Mouse (Mus musculus) liver, embryonic 11.5 days (tissue): ENCODE measurements at regions not wholly inside any gene's neighbourhood (a gene's known extent, or its start where the extent isn't known, plus 50 kb on each side); places are given as distances from the start of the nearest gene placed in this dataset.

ENCODE experiments used
- ATAC-seq: fragments of 200-750 bp; cut with Nextera tagmentation; replicated peaks from 2 replicates; pipeline ENCODE4 v1.8.0; 2017; ENCODE audit warnings: moderate number of reproducible peaks, mild to moderate bottlenecking, moderate TSS enrichment, moderate library complexity; ENCODE audit not compliant: low FRiP score
- DNase-seq: peaks from one replicate; pipeline ENCODE4 v3.0.0-alpha.2; 2017; ENCODE audit warnings: low spot score
- H3K27ac ChIP-seq: fragments of 300-500 bp; sonication (generic); 2 replicates; pipeline ENCODE4 v1.5.1; 2014; ENCODE audit warnings: mild to moderate bottlenecking, low read depth, low read length, control low read depth
- H3K27me3 ChIP-seq: fragments of 300-500 bp; sonication (generic); replicated peaks from 2 replicates; pipeline ENCODE4 v1.6.1; 2014; ENCODE audit warnings: low read length, mixed read lengths; ENCODE audit not compliant: control insufficient read depth, insufficient read depth
- H3K36me3 ChIP-seq: fragments of 300-500 bp; sonication (generic); 2 replicates; pipeline ENCODE4 v1.6.1; 2014; ENCODE audit warnings: mild to moderate bottlenecking, low read length, moderate library complexity, mixed read lengths; ENCODE audit not compliant: control insufficient read depth, insufficient read depth
- H3K4me1 ChIP-seq: fragments of 300-500 bp; sonication (generic); replicated peaks from 2 replicates; pipeline ENCODE4 v1.6.1; 2014; ENCODE audit warnings: low read length, mixed read lengths; ENCODE audit not compliant: control insufficient read depth, insufficient read depth
- H3K4me2 ChIP-seq: fragments of 300-500 bp; sonication (generic); 2 replicates; pipeline ENCODE4 v1.6.1; 2014; ENCODE audit warnings: mild to moderate bottlenecking, control low read depth, moderate library complexity
- H3K4me3 ChIP-seq: fragments of 300-500 bp; sonication (generic); 2 replicates; pipeline ENCODE4 v1.5.1; 2014; ENCODE audit warnings: low read depth, low read length, control low read depth
- H3K9ac ChIP-seq: fragments of 300-500 bp; sonication (generic); 2 replicates; pipeline ENCODE4 v1.6.1; 2014; ENCODE audit warnings: low read depth, low read length, control low read depth
- H3K9me3 ChIP-seq: fragments of 300-500 bp; sonication (generic); 2 replicates; pipeline ENCODE4 v1.6.1; 2016; ENCODE audit warnings: low read length, inconsistent platforms, mixed read lengths; ENCODE audit not compliant: control insufficient read depth
- WGBS: fragments of 180-500 bp; shearing (Covaris S2); extraction: QIAGEN DNeasy Blood & Tissue Kit; methylation state at CpG from one replicate; pipeline ENCODE4 v1.1.7; 2014; 5-methylcytosine and 5-hydroxymethylcytosine counted together

GRCm38 (mm10) chr2:45475996-45476395 lies 358.8 kb upstream of the Zeb2 start:
- H3K4me3 ChIP-seq, result no peak overlapping the region
- H3K4me1 ChIP-seq, result no peaks in the 10 kb centered on the region
- H3K9ac ChIP-seq, result no peak overlapping the region
- H3K9me3 ChIP-seq, result no peaks in the 10 kb centered on the region
- H3K4me2 ChIP-seq, result no peak overlapping the region
- no peak for DNase-seq
- no peak overlapping the region for H3K27ac ChIP-seq
- ATAC-seq, result no peak
- no peaks in the 10 kb centered on the region for H3K36me3 ChIP-seq
- H3K27me3 ChIP-seq, result no peaks in the 10 kb centered on the region

GRCm38 (mm10) chr2:45464306-45464705 lies 347.1 kb upstream of the Zeb2 start:
- no peaks in the 10 kb centered on the region for H3K27me3 ChIP-seq
- no peak overlapping the region for H3K9ac ChIP-seq
- WGBS, result 87% methylated on average over 4 of the region's 4 CpGs
- no peak overlapping the region for H3K27ac ChIP-seq
- H3K36me3 ChIP-seq, result no peaks in the 10 kb centered on the region
- H3K4me2 ChIP-seq, result no peak overlapping the region
- H3K9me3 ChIP-seq, result no peaks in the 10 kb centered on the region
- DNase-seq, result no peak
- no peak for ATAC-seq
- H3K4me1 ChIP-seq, result no peaks in the 10 kb centered on the region
- no peak overlapping the region for H3K4me3 ChIP-seq

- no peak overlapping the region for H3K4me2 ChIP-seq
- no peaks in the 10 kb centered on the region for H3K4me1 ChIP-seq
- H3K27ac ChIP-seq, result no peak overlapping the region
- no peaks in the 10 kb centered on the region for H3K36me3 ChIP-seq
- no peaks in the 10 kb centered on the region for H3K9me3 ChIP-seq
- no peaks in the 10 kb centered on the region for H3K27me3 ChIP-seq
- no peak overlapping the region for H3K9ac ChIP-seq
- ATAC-seq (no peak), DNase-seq (no peak)
- H3K4me3 ChIP-seq, result no peak overlapping the region
Observed at GRCm38 (mm10) chr2:45459410-45459809, 342.2 kb upstream of the Zeb2 start.

- no peaks in the 10 kb centered on the region for H3K27me3 ChIP-seq
- H3K27ac ChIP-seq, result no peak overlapping the region
- no peaks in the 10 kb centered on the region for H3K9me3 ChIP-seq
- no peak overlapping the region for H3K4me2 ChIP-seq
- no peaks in the 10 kb centered on the region for H3K36me3 ChIP-seq
- no peak overlapping the region for H3K9ac ChIP-seq
- DNase-seq (no peak), ATAC-seq (no peak)
- WGBS, result 81% methylated on average over 2 of the region's 2 CpGs
- H3K4me3 ChIP-seq, result no peak overlapping the region
- H3K4me1 ChIP-seq, result no peaks in the 10 kb centered on the region
Observed at GRCm38 (mm10) chr2:45454811-45455210, 337.6 kb upstream of the Zeb2 start.

- ATAC-seq (no peak), DNase-seq (no peak)
- H3K4me3 ChIP-seq, result no peak overlapping the region
- H3K4me1 ChIP-seq, result peaks cover 13% of the 10 kb centered on the region
- WGBS, result 65% methylated on average over 4 of the region's 4 CpGs
- no peak overlapping the region for H3K9ac ChIP-seq
- no peaks in the 10 kb centered on the region for H3K9me3 ChIP-seq
- no peak overlapping the region for H3K27ac ChIP-seq
- no peak overlapping the region for H3K4me2 ChIP-seq
- no peaks in the 10 kb centered on the region for H3K27me3 ChIP-seq
- H3K36me3 ChIP-seq, result no peaks in the 10 kb centered on the region
Observed at GRCm38 (mm10) chr2:45439146-45439545, 322.0 kb upstream of the Zeb2 start.

GRCm38 (mm10) chr2:45438739-45439138 lies 321.5 kb upstream of the Zeb2 start:
- H3K27me3 ChIP-seq, result no peaks in the 10 kb centered on the region
- H3K9me3 ChIP-seq, result no peaks in the 10 kb centered on the region
- no peak overlapping the region for H3K4me3 ChIP-seq
- H3K4me1 ChIP-seq, result peaks cover 13% of the 10 kb centered on the region
- no peak for ATAC-seq
- DNase-seq, result no peak
- H3K4me2 ChIP-seq, result no peak overlapping the region
- no peak overlapping the region for H3K27ac ChIP-seq
- whole genome bisulfite sequencing, result 72% methylated on average over 9 of the region's 9 CpGs
- no peak overlapping the region for H3K9ac ChIP-seq
- no peaks in the 10 kb centered on the region for H3K36me3 ChIP-seq

GRCm38 (mm10) chr2:45435261-45435980 lies 318.2 kb upstream of the Zeb2 start:
- Histone ChIP-seq H3K4me3 (no peak overlapping the region), H3K27me3 (no peaks in the 10 kb centered on the region), H3K36me3 (no peaks in the 10 kb centered on the region), H3K4me1 (peaks cover 13% of the 10 kb centered on the region), H3K9ac (no peak overlapping the region), H3K9me3 (no peaks in the 10 kb centered on the region), H3K27ac (no peak overlapping the region), H3K4me2 (no peak overlapping the region)
- ATAC-seq (no peak), DNase-seq (no peak)
- WGBS, result 75% methylated on average over 6 of the region's 6 CpGs

GRCm38 (mm10) chr2:45434789-45435188 lies 317.6 kb upstream of the Zeb2 start:
- Histone ChIP-seq H3K9ac (no peak overlapping the region), H3K27me3 (no peaks in the 10 kb centered on the region), H3K9me3 (no peaks in the 10 kb centered on the region), H3K4me3 (no peak overlapping the region), H3K4me2 (peak overlapping the region; percentile 6), H3K4me1 (peaks cover 13% of the 10 kb centered on the region), H3K36me3 (no peaks in the 10 kb centered on the region), H3K27ac (peak overlapping the region; percentile 52)
- DNase-seq (no peak), ATAC-seq (no peak)
- WGBS, result 70% methylated on average over 5 of the region's 5 CpGs

- Histone ChIP-seq H3K4me1 (peaks cover 13% of the 10 kb centered on the region), H3K36me3 (no peaks in the 10 kb centered on the region), H3K4me3 (no peak overlapping the region), H3K9me3 (no peaks in the 10 kb centered on the region), H3K4me2 (no peak overlapping the region; the same call in none of the 2 replicates), H3K9ac (no peak overlapping the region), H3K27me3 (no peaks in the 10 kb centered on the region), H3K27ac (no peak overlapping the region)
- WGBS, result 39% methylated on average over 1 of the region's 1 CpGs
- DNase-seq, result no peak
- ATAC-seq, result peak; percentile 95
Observed at GRCm38 (mm10) chr2:45434169-45434568, 317.0 kb upstream of the Zeb2 start.
